Mouse (Mus musculus) gastrocnemius, adult 2 months (tissue): ENCODE results near the gene Pgbd1. TPM values are rescaled to one million over a fixed set of nuclear protein-coding genes. Genes with fewer than 3 reads are reported as not detected.
"Not testable (repeated sequence)": the region's sequence is repeated elsewhere in the genome, so short reads cannot be mapped to it uniquely, and the experiment has no call there.

Experiments
- DNase-seq: peaks from one replicate; pipeline ENCODE4 v3.0.0; 2022
- H3K27ac ChIP-seq: fragments of 200-600 bp; 2 replicates; pipeline ENCODE4 v1.8.1; 2022; ENCODE audit warnings: mild to moderate bottlenecking
- H3K4me3 ChIP-seq: fragments of 200-600 bp; 2 replicates; pipeline ENCODE4 v1.8.1; 2022; ENCODE audit warnings: mild to moderate bottlenecking, moderate library complexity
- CTCF ChIP-seq: fragments of 200-600 bp; IDR thresholded peaks from 2 replicates; pipeline ENCODE4 v1.8.1; 2022; ENCODE audit warnings: antibody characterized with exemption, mild to moderate bottlenecking, moderate library complexity
- intact Hi-C: fragments of 180-260 bp; cut with DNase I; formaldehyde crosslinking; loops from one replicate; pipeline ENCODE4 v1.15.1; 2025
- long read RNA-seq, 2 experiments: library from polyadenylated mRNA; stranded (forward); transcript quantifications; one replicate each; pipeline ENCODE4 v2.0.0; 2021
- total RNA-seq, 2 experiments: library from RNA; stranded (reverse); gene quantifications; 2 replicates each; pipeline ENCODE4 v1.2.3; 2021

The Pgbd1 gene
- total RNA-seq = under 1 TPM; 0.18 to 0.59 TPM
- long read RNA-seq, experiment 1, partial matches to known transcripts = 0 of 1 reads
- long read RNA-seq, experiment 1, other reads (novel, unspliced or antisense) = 0 of 1 reads
- long read RNA-seq, experiment 2 = 0 reads

- peak; percentile 32; the same call in 1 of the 2 replicates for TF ChIP-seq CTCF
- DNase-seq = peak; percentile 64
- H3K4me3 ChIP-seq = peak within 1 kb of the TSS; percentile 75
- H3K27ac ChIP-seq = peak within 1 kb of the TSS; percentile 71
- intact Hi-C loops = no loop called here
Measured at GRCm38 (mm10) chr13:21440503-21441206, at the start of gene Pgbd1. Gene Pgbd1, minus strand, starts transcription at chr13:21441058.

GRCm38 (mm10) chr13:21486881-21487280 is 46.0 kb upstream of the Pgbd1 start:
- H3K27ac ChIP-seq = no peak overlapping the region
- no peak overlapping the region for H3K4me3 ChIP-seq
- no peak for DNase-seq
- intact Hi-C loops = no loop called here
- TF ChIP-seq CTCF = no peak

- peak within 1 kb of the TSS; percentile 86 for H3K27ac ChIP-seq
- DNase-seq = peak; percentile 65
- H3K4me3 ChIP-seq = peak within 1 kb of the TSS; percentile 85
- intact Hi-C loops = loop anchor here (10.0 kb wide), 1 partner anchor 56 kb away; the partner anchor contains the start of gene Zkscan8
Measured at GRCm38 (mm10) chr13:21478759-21479670, 38.2 kb upstream of the Pgbd1 start, which contains the start of the genes Zkscan4 and Gm10065. Gene Zkscan4, plus strand, starts transcription at chr13:21478907. Gene Gm10065, minus strand, starts transcription at chr13:21479441.

- DNase-seq = no peak
- intact Hi-C loops = loop anchor here (10.0 kb wide), 1 partner anchor 62 kb away; the partner anchor contains the start of gene Zkscan8
- Histone ChIP-seq H3K4me3 (no peak overlapping the region), H3K27ac (no peak overlapping the region)
- TF ChIP-seq CTCF = no peak
Measured at GRCm38 (mm10) chr13:21472427-21472826, 31.6 kb upstream of the Pgbd1 start.

GRCm38 (mm10) chr13:21469097-21469496 is 28.2 kb upstream of the Pgbd1 start:
- H3K4me3 ChIP-seq = peak overlapping the region; percentile 86
- H3K27ac ChIP-seq = no peak overlapping the region
- no peak for DNase-seq
- no peak for TF ChIP-seq CTCF
- intact Hi-C loops = no loop called here

- Histone ChIP-seq H3K4me3 (peak within 1 kb of the TSS; percentile 86), H3K27ac (peak within 1 kb of the TSS; percentile 86)
- intact Hi-C loops = no loop called here
- TF ChIP-seq CTCF = no peak
- peak; percentile 90 for DNase-seq
Measured at GRCm38 (mm10) chr13:21468061-21469019, 27.5 kb upstream of the Pgbd1 start, which contains the start of gene Nkapl. Gene Nkapl, minus strand, starts transcription at chr13:21468509.

- Histone ChIP-seq H3K27ac (no peak overlapping the region), H3K4me3 (no peak overlapping the region)
- no peak for TF ChIP-seq CTCF
- no peak for DNase-seq
- intact Hi-C loops = no loop called here
Measured at GRCm38 (mm10) chr13:21467336-21467735, 26.5 kb upstream of the Pgbd1 start.

- DNase-seq, intact Hi-C loops, H3K4me3 ChIP-seq, H3K27ac ChIP-seq: not testable (repeated sequence)
Measured at GRCm38 (mm10) chr13:21462516-21462915, 21.7 kb upstream of the Pgbd1 start.

GRCm38 (mm10) chr13:21456347-21456746 is 15.5 kb upstream of the Pgbd1 start:
- Histone ChIP-seq H3K4me3 (no peak overlapping the region), H3K27ac (no peak overlapping the region)
- DNase-seq = no peak
- intact Hi-C loops = no loop called here
- TF ChIP-seq CTCF = no peak

- TF ChIP-seq CTCF = no peak
- intact Hi-C loops = loop anchor here (1.0 to 5.0 kb wide), 2 partner anchors 52 to 92 kb away; partner anchors contain the start of gene Zscan12
- DNase-seq = no peak
- Histone ChIP-seq H3K27ac (no peak overlapping the region), H3K4me3 (peak overlapping the region; percentile 81; the same call in 1 of the 2 replicates)
Measured at GRCm38 (mm10) chr13:21454133-21454532, 13.3 kb upstream of the Pgbd1 start.

GRCm38 (mm10) chr13:21453449-21453848 is 12.6 kb upstream of the Pgbd1 start, which contains the start of gene Zscan26:
Gene Zscan26, minus strand, starts transcription at chr13:21453730.
- TF ChIP-seq CTCF = no peak
- Histone ChIP-seq H3K4me3 (peak within 1 kb of the TSS; percentile 81), H3K27ac (peak within 1 kb of the TSS; percentile 96)
- intact Hi-C loops = loop anchor here (2.0 to 5.0 kb wide), 2 partner anchors 51 to 91 kb away; partner anchors contain the start of genes Zkscan3 and Zscan12
- DNase-seq = peak; percentile 87
